Mouse (Mus musculus) MEL (cell line): ENCODE results near the gene Tex261.
"Not testable (repeated sequence)": the region's sequence is repeated elsewhere in the genome, so short reads cannot be mapped to it uniquely, and the experiment has no call there.

Experiments used
- CHD2 ChIP-seq: IDR thresholded peaks from 2 replicates; pipeline ENCODE4 v1.6.1; 2011; ENCODE audit warnings: low read length, improper control_type of control experiment
- MYC ChIP-seq: IDR thresholded peaks from 2 replicates; pipeline ENCODE4 v1.6.1; 2011; ENCODE audit warnings: low read depth, mild to moderate bottlenecking, low read length, improper control_type of control experiment, moderate library complexity
- POLR2A ChIP-seq, 2 experiments: IDR thresholded peaks; 2 replicates each; pipeline ENCODE4 v1.6.1; 2011 to 2012; ENCODE audit warnings: low read length in 2 of 2, mild to moderate bottlenecking in 2 of 2, control low read depth in 1 of 2, improper control_type of control experiment in 1 of 2, low read depth in 1 of 2, moderate library complexity in 1 of 2; ENCODE audit not compliant: control insufficient read depth in 1 of 2, insufficient read depth in 1 of 2, poor library complexity in 1 of 2
- POLR2AphosphoS2 ChIP-seq: IDR thresholded peaks from 2 replicates; pipeline ENCODE4 v1.6.1; 2011; ENCODE audit warnings: low read length, improper control_type of control experiment
- POLR2AphosphoS5 ChIP-seq: IDR thresholded peaks from 2 replicates; pipeline ENCODE4 v1.6.1; 2012; ENCODE audit warnings: low read depth, borderline replicate concordance, mild to moderate bottlenecking, inconsistent platforms, low read length, moderate library complexity, mixed read lengths
- RAD21 ChIP-seq: IDR thresholded peaks from 2 replicates; pipeline ENCODE4 v1.6.1; 2011; ENCODE audit warnings: mild to moderate bottlenecking, low read depth, low read length, improper control_type of control experiment
- TBP ChIP-seq: IDR thresholded peaks from 2 replicates; pipeline ENCODE4 v1.8.0; 2011; ENCODE audit warnings: low read depth, low read length, improper control_type of control experiment
- TCF12 ChIP-seq: IDR thresholded peaks from 2 replicates; pipeline ENCODE4 v1.6.1; 2014; ENCODE audit warnings: low read depth, mild to moderate bottlenecking, inconsistent platforms, low read length, improper control_type of control experiment, moderate library complexity
- USF2 ChIP-seq, 2 experiments: IDR thresholded peaks; 2 replicates each; pipeline ENCODE4 v1.6.1; 2011 to 2012; ENCODE audit warnings: improper control_type of control experiment in 2 of 2, low read length in 2 of 2, borderline replicate concordance in 1 of 2, inconsistent platforms in 1 of 2, low read depth in 1 of 2, mild to moderate bottlenecking in 1 of 2; ENCODE audit not compliant: insufficient read depth in 1 of 2
- ZKSCAN1 ChIP-seq: IDR thresholded peaks from 2 replicates; pipeline ENCODE4 v1.6.1; 2012; ENCODE audit warnings: low read depth, mild to moderate bottlenecking, inconsistent platforms, low read length, improper control_type of control experiment, moderate library complexity

- not testable (repeated sequence) for TF ChIP-seq MYC; CHD2; TCF12; POLR2AphosphoS5; ZKSCAN1; TBP; POLR2A (IDR thresholded peaks at IDR 0.05; ENCODE audit: control insufficient read depth in 1 of 2, insufficient read depth in 1 of 2, low read depth in 1 of 2, low read length in 2 of 2, poor library complexity in 1 of 2); RAD21; USF2 (IDR thresholded peaks at IDR 0.05; ENCODE audit: borderline replicate concordance in 1 of 2, insufficient read depth in 1 of 2, low read depth in 1 of 2, low read length in 2 of 2); POLR2AphosphoS2
Observed at GRCm38 (mm10) chr6:83790533-83790932, 14.9 kb upstream of the Tex261 start.
